Mouse (Mus musculus): Measurements from ENCODE around the gene Cwc22.

DNA sequence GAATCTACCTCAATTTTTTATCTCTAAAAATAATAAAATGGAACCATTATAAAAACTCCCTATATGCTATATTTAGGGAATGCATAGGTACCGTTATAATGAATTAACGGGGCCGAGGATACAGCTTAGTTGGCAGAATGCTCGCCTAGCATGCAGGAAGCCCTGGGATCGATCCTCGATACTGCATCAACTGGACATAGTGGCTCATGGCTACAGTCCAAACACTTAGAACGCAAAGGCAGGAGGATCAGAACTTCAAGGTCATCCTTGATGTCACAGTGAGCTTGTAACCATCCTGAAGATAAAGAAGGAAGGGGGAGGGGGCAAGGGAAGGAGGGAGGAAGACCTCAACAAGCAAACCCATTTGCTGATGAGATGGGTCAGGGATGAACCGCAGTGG, 23.0 kb downstream of the Cwc22 start:
- TF ChIP-seq CTCF (conservative IDR thresholded peaks at IDR 0.05; ENCODE audit: insufficient read depth, insufficient read length, low read depth, low read length): no peak
- TF ChIP-seq POLR2A (IDR thresholded peaks at IDR 0.05; ENCODE audit: low read depth, low read length): no peak
